Mouse (Mus musculus): ENCODE measurements at regions not wholly inside any gene's neighbourhood (a gene's known extent, or its start where the extent isn't known, plus 50 kb on each side); places are given as distances from the start of the nearest gene placed in this dataset.

- no peak for DNase-seq (ENCODE audit: low spot score in 2 of 2)
- intact Hi-C loops (cut with DNase I): no loop called here
Observed at GRCm38 (mm10) chr2:11853210-11853973, 75.7 kb downstream of the Ankrd16 start.

GRCm38 (mm10) chr2:11869983-11870382, 92.3 kb downstream of the Ankrd16 start:
- DNase-seq (ENCODE audit: low spot score in 2 of 2): no peak
- intact Hi-C loops (cut with DNase I): loop anchor here (5.0 kb wide), 1 partner anchor 73 kb away; no protein-coding TSS in a partner anchor

- intact Hi-C loops (cut with DNase I): no loop called here
- no peak for DNase-seq (ENCODE audit: low spot score in 2 of 2)
Observed at GRCm38 (mm10) chr2:11880005-11880404, 102.3 kb downstream of the Ankrd16 start.

GRCm38 (mm10) chr2:11894792-11895568, 117.3 kb downstream of the Ankrd16 start:
- DNase-seq (ENCODE audit: low spot score in 2 of 2): no peak
- intact Hi-C loops (cut with DNase I): no loop called here

GRCm38 (mm10) chr2:11899698-11900660, 122.3 kb downstream of the Ankrd16 start:
- no peak for DNase-seq (ENCODE audit: low spot score in 2 of 2)
- intact Hi-C loops (cut with DNase I): no loop called here

GRCm38 (mm10) chr2:11914782-11915181, 137.1 kb downstream of the Ankrd16 start:
- no peak for DNase-seq (ENCODE audit: low spot score in 2 of 2)
- intact Hi-C loops (cut with DNase I): no loop called here

- no peak for DNase-seq (ENCODE audit: low spot score in 2 of 2)
- intact Hi-C loops (cut with DNase I): no loop called here
Observed at GRCm38 (mm10) chr2:11917373-11917772, 139.7 kb downstream of the Ankrd16 start.

GRCm38 (mm10) chr2:11918070-11918469, 140.4 kb downstream of the Ankrd16 start:
- intact Hi-C loops (cut with DNase I): no loop called here
- DNase-seq (ENCODE audit: low spot score in 2 of 2): no peak

GRCm38 (mm10) chr2:11960777-11961176, 183.1 kb downstream of the Ankrd16 start:
- intact Hi-C loops (cut with DNase I): no loop called here
- no peak for DNase-seq (ENCODE audit: low spot score in 2 of 2)

- DNase-seq (ENCODE audit: low spot score in 2 of 2): no peak
- intact Hi-C loops (cut with DNase I): no loop called here
Observed at GRCm38 (mm10) chr2:11965374-11965773, 187.7 kb downstream of the Ankrd16 start.

GRCm38 (mm10) chr2:11967001-11967400, 189.3 kb downstream of the Ankrd16 start:
- intact Hi-C loops (cut with DNase I): no loop called here
- DNase-seq (ENCODE audit: low spot score in 2 of 2): no peak

GRCm38 (mm10) chr2:11971972-11972371, 194.3 kb downstream of the Ankrd16 start:
- intact Hi-C loops (cut with DNase I): no loop called here
- no peak for DNase-seq (ENCODE audit: low spot score in 2 of 2)

GRCm38 (mm10) chr2:12001938-12002899, 224.5 kb downstream of the Ankrd16 start:
- DNase-seq (ENCODE audit: low spot score in 2 of 2): no peak
- intact Hi-C loops (cut with DNase I): loop anchor here (2.0 kb wide), 2 partner anchors 299 to 387 kb away; partner anchors contain the start of gene Itga8

- intact Hi-C loops (cut with DNase I): no loop called here
- no peak for DNase-seq (ENCODE audit: low spot score in 2 of 2)
Observed at GRCm38 (mm10) chr2:12004330-12004729, 226.7 kb downstream of the Ankrd16 start.

- DNase-seq (ENCODE audit: low spot score in 2 of 2): no peak
- intact Hi-C loops (cut with DNase I): no loop called here
Observed at GRCm38 (mm10) chr2:12007201-12007600, 229.5 kb downstream of the Ankrd16 start.

- no peak for DNase-seq (ENCODE audit: low spot score in 2 of 2)
- intact Hi-C loops (cut with DNase I): no loop called here
Observed at GRCm38 (mm10) chr2:12011441-12011840, 233.8 kb downstream of the Ankrd16 start.

- DNase-seq (ENCODE audit: low spot score in 2 of 2): no peak
- intact Hi-C loops (cut with DNase I): no loop called here
Observed at GRCm38 (mm10) chr2:12019607-12020006, 241.9 kb downstream of the Ankrd16 start.

- no peak for DNase-seq (ENCODE audit: low spot score in 2 of 2)
- intact Hi-C loops (cut with DNase I): no loop called here
Observed at GRCm38 (mm10) chr2:12023402-12024111, 245.9 kb downstream of the Ankrd16 start.

Data from left cerebral cortex, postnatal 36 days (tissue).